Mouse (Mus musculus) forebrain, embryonic 13.5 days (tissue): ENCODE data around the gene Atp12a. TPM values are rescaled to one million over a fixed set of nuclear protein-coding genes. Genes with fewer than 3 reads are reported as not detected.

Experiments
- ATAC-seq: fragments of 200-750 bp; cut with Nextera tagmentation; 2 replicates; pipeline ENCODE4 v1.8.0; 2017
- H3K27ac ChIP-seq: fragments of 300-500 bp; sonication (generic); 2 replicates; pipeline ENCODE4 v1.5.1; 2015; ENCODE audit warnings: inconsistent platforms, mild to moderate bottlenecking, moderate library complexity
- H3K27me3 ChIP-seq: fragments of 300-500 bp; sonication (generic); 2 replicates; pipeline ENCODE4 v1.6.1; 2015; ENCODE audit warnings: mild to moderate bottlenecking, inconsistent platforms
- H3K36me3 ChIP-seq: fragments of 300-500 bp; sonication (generic); 2 replicates; pipeline ENCODE4 v1.6.1; 2015; ENCODE audit warnings: mild to moderate bottlenecking, inconsistent platforms; ENCODE audit not compliant: poor library complexity, severe bottlenecking
- H3K4me1 ChIP-seq: fragments of 300-500 bp; sonication (generic); 2 replicates; pipeline ENCODE4 v1.6.1; 2015; ENCODE audit warnings: inconsistent platforms
- H3K4me2 ChIP-seq: fragments of 300-500 bp; sonication (generic); 2 replicates; pipeline ENCODE4 v1.6.1; 2015; ENCODE audit warnings: inconsistent platforms, mild to moderate bottlenecking, moderate library complexity
- H3K4me3 ChIP-seq: fragments of 300-500 bp; sonication (generic); 2 replicates; pipeline ENCODE4 v1.5.1; 2015; ENCODE audit warnings: mild to moderate bottlenecking, inconsistent platforms
- H3K9ac ChIP-seq: fragments of 300-500 bp; sonication (generic); 2 replicates; pipeline ENCODE4 v1.6.1; 2015; ENCODE audit warnings: mild to moderate bottlenecking, inconsistent platforms
- H3K9me3 ChIP-seq: fragments of 300-500 bp; sonication (generic); replicated peaks from 2 replicates; pipeline ENCODE4 v1.6.1; 2016; ENCODE audit warnings: inconsistent platforms
- WGBS: fragments of 180-500 bp; shearing (Covaris S2); methylation state at CpG from one replicate; pipeline ENCODE4 v1.1.7; 2015; 5-methylcytosine and 5-hydroxymethylcytosine counted together
- polyA plus RNA-seq: library from polyadenylated mRNA; unstranded; fragments of >200 nt; fragmentation: Nextera tagmentation; extraction: Ambion mirVana; gene quantifications from 2 replicates; pipeline ENCODE4 v1.2.1, GENCODE M21; 2015

Atp12a gene
- polyA plus RNA-seq, 1 experiment from 2014 or later: 0.12 TPM

DNA sequence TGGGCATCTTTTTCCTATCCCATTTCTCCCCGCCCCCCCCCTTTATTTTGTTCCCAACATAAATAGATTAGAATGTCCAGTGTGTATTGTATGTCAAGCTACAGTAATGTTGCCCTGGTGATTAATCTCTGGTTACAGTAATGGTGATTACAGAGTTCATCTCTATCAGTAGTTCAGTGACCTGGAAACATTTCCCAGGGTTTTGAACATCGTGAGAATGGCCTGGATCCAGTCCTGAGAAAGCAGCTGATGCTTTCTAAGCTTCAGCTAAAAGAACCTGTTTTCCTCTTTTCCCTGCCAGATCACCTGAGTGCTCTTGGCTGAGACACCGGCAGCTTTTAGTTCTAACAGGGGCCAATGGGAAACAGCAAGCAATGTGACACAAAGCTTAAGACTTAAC lies 25.4 kb downstream of the Atp12a start:
- Histone ChIP-seq H3K4me2 (no peak overlapping the region), H3K9ac (no peak overlapping the region), H3K27me3 (no peaks in the 10 kb centered on the region), H3K4me3 (no peak overlapping the region), H3K27ac (no peak overlapping the region), H3K36me3 (no peaks in the 10 kb centered on the region), H3K4me1 (peaks cover 9% of the 10 kb centered on the region; the same call in 1 of the 2 replicates), H3K9me3 (no peaks in the 10 kb centered on the region)
- no peak for ATAC-seq
- WGBS: 41% methylated on average over 3 of the region's 3 CpGs

GRCm38 (mm10) chr14:56393704-56394312 lies 28.9 kb downstream of the Atp12a start:
- Histone ChIP-seq H3K27me3 (no peaks in the 10 kb centered on the region), H3K27ac (no peak overlapping the region), H3K4me3 (no peak overlapping the region), H3K4me1 (peaks cover 9% of the 10 kb centered on the region; the same call in 1 of the 2 replicates), H3K9ac (no peak overlapping the region), H3K4me2 (no peak overlapping the region), H3K9me3 (no peaks in the 10 kb centered on the region), H3K36me3 (no peaks in the 10 kb centered on the region)
- ATAC-seq: no peak
- WGBS: 48% methylated on average over 2 of the region's 2 CpGs

GRCm38 (mm10) chr14:56398001-56398400 lies 33.1 kb downstream of the Atp12a start:
- Histone ChIP-seq H3K27ac (no peak overlapping the region), H3K4me3 (no peak overlapping the region), H3K9ac (no peak overlapping the region), H3K9me3 (no peaks in the 10 kb centered on the region), H3K36me3 (no peaks in the 10 kb centered on the region), H3K27me3 (no peaks in the 10 kb centered on the region), H3K4me2 (no peak overlapping the region), H3K4me1 (0 out of 2 replicates have a peak, but pooled peaks cover 3% of the 10 kb centered on the region)
- no peak for ATAC-seq

DNA sequence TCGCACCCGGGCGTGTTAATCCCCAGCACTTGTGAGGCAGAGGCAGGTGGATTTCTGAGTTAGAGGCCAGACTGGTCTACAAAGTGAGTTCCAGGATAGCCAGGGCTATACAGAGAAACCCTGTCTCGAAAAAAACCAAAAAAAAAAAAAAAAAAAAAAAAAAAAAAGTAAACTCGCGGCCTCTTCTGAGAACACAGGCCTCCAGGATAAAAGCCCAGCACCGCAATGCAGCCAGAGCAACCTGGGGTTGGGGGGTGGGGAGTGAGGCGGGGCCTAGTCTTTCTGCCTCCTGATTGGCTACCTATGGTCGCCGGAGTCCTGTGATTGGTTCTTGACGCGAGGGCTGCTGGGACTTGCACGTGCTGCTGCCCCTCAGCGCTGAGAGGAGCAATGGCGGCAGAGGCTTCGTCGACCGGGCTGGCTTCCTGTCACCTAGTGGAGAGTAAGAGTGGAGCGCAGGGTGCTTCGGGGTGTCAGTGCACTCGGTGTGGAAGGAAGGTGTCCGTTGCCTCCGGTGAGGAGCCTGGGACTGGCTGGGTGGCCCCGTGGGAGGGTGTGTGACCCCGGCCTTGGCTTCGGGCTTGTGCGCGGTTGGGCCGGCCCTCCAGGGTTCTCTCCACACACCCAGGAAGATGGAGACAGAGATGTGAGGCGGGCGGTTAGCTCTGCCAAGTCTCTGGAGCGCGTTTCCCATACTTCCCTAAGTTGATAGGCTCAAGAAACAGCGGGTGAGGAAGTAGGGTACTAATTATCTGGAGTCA lies 37.6 kb downstream of the Atp12a start, which contains the start of gene Rnf17:
Gene Rnf17 (plus strand): TSS at position 271 of the 761 bp plus-strand sequence.
- H3K4me1 ChIP-seq: no peaks in the 10 kb centered on the region
- H3K9me3 ChIP-seq: no peaks in the 10 kb centered on the region
- H3K9ac ChIP-seq: no peak within 1 kb of the TSS
- no peaks in the 10 kb centered on the region for H3K27me3 ChIP-seq
- 69% methylated on average over 34 of the region's 34 CpGs for WGBS
- H3K4me2 ChIP-seq: no peak within 1 kb of the TSS
- H3K4me3 ChIP-seq: no peak within 1 kb of the TSS
- H3K27ac ChIP-seq: no peak within 1 kb of the TSS
- H3K36me3 ChIP-seq: no peaks in the 10 kb centered on the region
- ATAC-seq: no peak

DNA sequence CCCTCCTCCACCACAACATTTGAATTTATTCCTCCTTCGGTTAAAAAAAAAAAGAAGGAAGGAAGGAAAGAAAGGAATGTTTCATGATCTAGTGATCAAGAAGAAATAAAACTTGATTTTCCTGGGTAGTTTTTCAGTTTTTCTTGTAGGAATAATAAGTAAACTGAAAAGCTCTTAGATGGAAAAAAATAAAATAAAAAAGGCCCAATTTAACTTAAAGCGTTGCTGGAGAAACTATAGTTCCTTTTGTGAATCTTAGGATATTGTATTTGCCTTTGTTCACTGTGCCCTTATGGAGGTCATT lies 38.2 kb downstream of the Atp12a start:
- Histone ChIP-seq H3K27ac (no peak overlapping the region), H3K36me3 (no peaks in the 10 kb centered on the region), H3K4me3 (no peak overlapping the region), H3K9me3 (no peaks in the 10 kb centered on the region), H3K27me3 (no peaks in the 10 kb centered on the region), H3K9ac (no peak overlapping the region), H3K4me1 (no peaks in the 10 kb centered on the region), H3K4me2 (no peak overlapping the region)
- 97% methylated on average over 2 of the region's 2 CpGs for WGBS
- no peak for ATAC-seq

Other genes with a start within 250 kb of the Atp12a start
- gene Gzme, start 244.4 kb upstream of the Atp12a start, polyA plus RNA-seq: not detected in 2 replicates
- gene Gzmd, start 232.5 kb upstream of the Atp12a start, polyA plus RNA-seq: not detected in 2 replicates
- not detected in 2 replicates for gene Gzmg, start 205.5 kb upstream of the Atp12a start, polyA plus RNA-seq
- gene Gzmn, start 190.5 kb upstream of the Atp12a start, polyA plus RNA-seq: not detected in 2 replicates
- gene Gzmf, start 153.7 kb upstream of the Atp12a start, polyA plus RNA-seq: not detected in 2 replicates
- gene Gzmc, start 130.4 kb upstream of the Atp12a start, polyA plus RNA-seq: not detected in 2 replicates
- not detected in 2 replicates for gene Gzmb, start 102.8 kb upstream of the Atp12a start, polyA plus RNA-seq
- 0.28 and 0.57 TPM in 2 replicates for gene Rnf17, start 37.5 kb downstream of the Atp12a start, polyA plus RNA-seq
- gene Cenpj, start 210.4 kb downstream of the Atp12a start, polyA plus RNA-seq: 16.1 and 18.9 TPM in 2 replicates
- gene Parp4, start 210.6 kb downstream of the Atp12a start, polyA plus RNA-seq: 0.85 and 1.2 TPM in 2 replicates